Mouse (Mus musculus) G1E (cell line): ENCODE results near the gene Socs3.

ENCODE experiments used
- CTCF ChIP-seq: IDR thresholded peaks from 2 replicates; pipeline ENCODE4 v1.5.1; 2012; ENCODE audit warnings: low read depth, low read length, inconsistent platforms, mixed read lengths
- GATA1 ChIP-seq: IDR thresholded peaks from 2 replicates; pipeline ENCODE4 v1.6.1; 2012; ENCODE audit warnings: borderline replicate concordance, low read length, inconsistent platforms, mixed read lengths
- GATA2 ChIP-seq: IDR thresholded peaks from 2 replicates; pipeline ENCODE4 v1.6.1; 2012; ENCODE audit warnings: low read depth, low read length, inconsistent platforms, borderline replicate concordance
- POLR2AphosphoS5 ChIP-seq: IDR thresholded peaks from 2 replicates; pipeline ENCODE4 v1.6.1; 2012; ENCODE audit warnings: low read depth, low read length, inconsistent platforms; ENCODE audit not compliant: insufficient replicate concordance
- TAL1 ChIP-seq: conservative IDR thresholded peaks from 2 replicates; pipeline ENCODE4 v1.6.1; 2012; ENCODE audit warnings: low read depth, low read length, inconsistent platforms, mixed read lengths

DNA sequence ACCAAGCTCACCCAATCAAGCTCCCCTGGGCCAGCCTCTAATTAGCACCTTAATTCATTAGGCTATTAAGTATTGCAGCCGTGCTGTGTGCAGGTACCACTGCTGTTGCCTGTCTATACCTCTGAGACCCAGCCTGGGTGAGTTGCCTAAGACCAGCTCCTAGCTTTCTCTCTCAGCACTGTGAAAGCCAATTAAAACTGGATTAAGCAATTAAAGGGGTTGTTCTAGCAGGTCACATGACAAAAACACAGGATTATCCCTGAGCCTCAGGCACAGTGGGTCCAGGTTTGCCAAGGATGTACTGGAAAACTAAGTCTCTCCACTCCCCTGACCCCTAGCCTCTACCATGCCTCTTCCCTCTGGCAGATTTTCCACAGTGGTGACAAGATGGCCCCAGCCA is 44.3 kb downstream of the Socs3 start:
- TF ChIP-seq TAL1, result no peak
- TF ChIP-seq GATA1, result no peak
- TF ChIP-seq CTCF, result no peak
- no peak for TF ChIP-seq POLR2AphosphoS5
- TF ChIP-seq GATA2, result no peak
